Mouse (Mus musculus) cerebellum, adult 11-12 months (tissue): ENCODE measurements around the gene Gm49358.
A peak's percentile ranks its signal among the peaks of the same experiment; 100 is the strongest.

Experiments
- DNase-seq: peaks from one replicate; pipeline ENCODE4 v3.0.0; 2022

The Gm49358 gene

DNA sequence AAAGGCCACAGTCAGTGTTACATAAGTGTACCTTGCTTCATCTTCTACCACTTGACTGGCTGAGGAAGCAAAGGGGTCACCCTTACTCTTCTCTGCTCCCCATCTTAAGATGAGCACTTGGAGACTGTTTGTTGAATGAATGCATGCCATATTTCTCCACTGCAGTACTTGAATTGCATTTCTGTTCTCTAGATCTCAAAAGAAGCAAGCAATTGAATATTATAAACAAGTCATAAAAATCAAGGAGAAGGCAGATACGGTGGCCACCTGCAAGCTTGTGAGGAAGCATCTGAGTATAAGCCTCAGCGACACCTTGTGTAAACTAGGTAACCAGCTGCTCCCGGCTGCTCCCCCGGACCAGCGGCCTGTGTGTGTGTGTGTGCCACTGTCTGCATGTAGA, at the start of gene Gm49358:
Gene Gm49358, plus strand, starts transcription at position 301 of the 400 bp plus-strand sequence.
- no peak for DNase-seq

DNA sequence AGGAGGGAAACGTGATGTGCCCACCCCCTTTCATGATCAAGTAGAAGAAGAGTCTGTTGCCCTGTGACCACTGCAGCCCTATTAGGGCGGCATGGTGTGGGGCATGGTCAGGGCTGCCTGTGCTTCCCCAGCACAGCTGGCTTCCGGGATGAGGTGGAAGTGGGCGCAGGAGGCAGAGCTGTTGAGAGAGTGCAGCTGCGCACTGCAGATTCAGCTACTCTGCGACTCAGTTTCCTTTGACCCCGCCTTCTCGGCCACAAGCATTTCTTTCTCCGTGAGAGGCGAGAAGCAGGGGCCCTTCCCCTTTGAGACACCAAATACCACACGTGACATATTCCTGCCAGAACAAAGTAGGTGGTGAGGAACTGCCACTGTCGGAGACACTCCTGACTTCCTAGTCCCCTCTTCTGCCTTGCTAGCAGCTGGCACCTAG, 36.2 kb upstream of the Gm49358 start:
- no peak for DNase-seq

DNA sequence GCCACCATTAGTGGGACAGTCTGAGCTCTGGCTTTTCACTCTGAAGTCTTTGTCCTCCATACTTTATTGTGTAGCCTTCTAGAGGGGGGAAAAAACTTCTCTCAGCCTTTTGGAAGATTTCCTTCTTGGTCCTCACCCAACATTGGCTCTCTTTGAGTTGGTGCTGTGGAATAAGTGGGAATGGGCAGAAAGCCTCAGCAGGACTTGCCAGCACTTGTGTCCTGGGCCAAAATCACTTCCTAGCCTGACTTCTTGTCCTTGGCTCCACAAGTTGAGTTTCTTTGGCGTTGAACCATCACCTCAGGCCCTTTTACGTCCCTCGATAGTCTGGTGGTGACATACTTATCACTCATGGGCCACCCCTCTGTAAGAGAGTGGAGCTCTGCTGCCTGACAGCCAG, 35.6 kb upstream of the Gm49358 start:
- no peak for DNase-seq

DNA sequence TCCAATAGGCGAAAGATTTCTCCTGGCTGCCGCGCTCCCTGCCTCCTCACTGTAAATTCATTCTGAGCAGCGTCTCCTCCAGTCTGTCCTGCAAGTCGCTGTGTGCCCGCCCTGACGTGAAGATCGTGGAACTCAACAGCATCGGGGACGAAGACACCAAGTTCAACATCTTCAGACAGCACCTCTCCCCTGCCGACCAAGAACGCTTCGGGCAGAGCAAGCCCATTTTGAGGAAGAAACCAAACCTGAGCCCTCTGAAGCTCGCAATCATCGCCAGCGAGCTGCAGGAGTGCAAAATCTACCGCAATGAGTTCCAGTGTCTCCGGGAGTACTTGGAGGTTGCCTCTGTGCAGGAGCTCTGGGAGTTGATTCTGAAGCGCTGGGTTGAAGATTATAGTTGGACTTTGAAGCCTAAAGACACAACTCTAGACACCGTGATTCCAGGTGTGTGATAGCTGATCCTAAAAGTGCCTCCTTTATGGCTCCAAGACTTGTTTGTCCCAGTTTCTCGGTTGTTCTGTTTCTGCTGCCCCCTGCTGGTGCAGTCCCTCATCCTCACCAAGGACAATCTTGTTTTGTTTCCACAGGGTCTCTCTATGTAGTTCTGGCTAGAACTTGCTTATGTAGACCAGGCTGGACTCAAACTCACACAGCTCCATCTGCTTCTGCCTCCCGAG, 32.8 kb upstream of the Gm49358 start:
- DNase-seq = peak; percentile 64

DNA sequence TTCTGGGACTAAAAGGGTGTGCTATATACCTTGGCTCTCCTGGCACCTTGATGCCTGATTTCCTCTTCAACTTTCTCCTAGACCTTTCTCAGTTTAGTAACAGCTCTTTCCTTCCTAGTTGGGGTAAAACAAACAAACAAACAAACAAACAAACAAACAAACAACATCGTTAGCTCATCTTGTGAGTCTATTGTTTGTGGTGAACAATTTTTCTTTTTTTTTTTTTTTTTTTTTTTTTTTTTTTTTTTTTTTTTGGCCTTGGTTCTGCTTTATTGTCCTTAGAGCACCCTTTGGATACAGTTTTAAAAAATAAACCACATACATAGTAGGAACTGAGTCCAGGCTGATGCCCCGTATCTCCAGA, 32.3 kb upstream of the Gm49358 start:
- DNase-seq = no peak

GRCm38 (mm10) chr10:86735036-86735435, 28.7 kb upstream of the Gm49358 start:
- no peak for DNase-seq

- DNase-seq = no peak
Observed at GRCm38 (mm10) chr10:86742918-86743317, 20.9 kb upstream of the Gm49358 start.

GRCm38 (mm10) chr10:86744306-86744705, 19.5 kb upstream of the Gm49358 start:
- DNase-seq = no peak

- no peak for DNase-seq
Observed at GRCm38 (mm10) chr10:86755816-86756502, 7.8 kb upstream of the Gm49358 start.

GRCm38 (mm10) chr10:86757724-86758123, 6.0 kb upstream of the Gm49358 start:
- DNase-seq = no peak

- DNase-seq = no peak
Observed at GRCm38 (mm10) chr10:86758211-86758610, 5.6 kb upstream of the Gm49358 start.

DNA sequence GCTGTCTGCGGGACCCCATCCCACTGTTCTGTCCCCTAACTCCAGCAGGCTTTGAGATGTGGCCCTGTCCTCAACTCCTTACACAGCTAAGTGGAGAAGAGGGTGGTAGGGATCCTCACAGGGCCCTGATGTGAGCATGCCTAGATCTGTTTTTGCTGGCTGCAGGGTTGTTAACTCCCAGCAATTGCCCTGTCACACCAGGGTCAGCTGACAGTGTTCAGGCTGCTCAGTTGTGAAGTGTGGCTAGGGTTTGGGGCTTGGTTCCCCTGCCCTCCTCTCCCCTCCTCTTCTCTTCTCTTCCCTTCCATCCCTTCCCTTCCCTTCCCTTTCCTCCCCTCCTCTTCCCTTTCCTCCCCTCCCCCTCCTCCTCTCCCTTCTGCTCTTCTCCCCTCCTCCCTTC, 2.5 kb upstream of the Gm49358 start:
- DNase-seq = no peak

GRCm38 (mm10) chr10:86761722-86762383, 1.9 kb upstream of the Gm49358 start:
- DNase-seq = no peak

DNA sequence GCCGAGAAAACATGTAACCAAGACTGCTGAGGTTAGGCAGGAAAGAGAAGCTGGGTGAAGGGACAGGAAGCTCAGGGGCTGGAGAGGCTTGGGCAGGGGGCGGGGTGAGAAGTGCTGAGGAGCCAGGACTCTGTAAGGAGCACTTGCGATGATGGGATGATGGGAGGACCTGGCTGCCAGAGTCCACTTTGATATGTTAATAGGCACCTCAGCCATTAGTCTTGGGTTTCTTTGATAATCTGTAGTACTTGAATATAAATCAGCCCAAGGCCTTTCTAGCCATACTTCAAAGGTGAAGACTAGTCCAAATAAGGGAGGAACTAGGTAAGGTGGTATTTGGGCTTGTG, 1.4 kb upstream of the Gm49358 start:
- no peak for DNase-seq

GRCm38 (mm10) chr10:86765344-86765966, 1.7 kb downstream of the Gm49358 start:
- no peak for DNase-seq

GRCm38 (mm10) chr10:86769216-86769615, 5.4 kb downstream of the Gm49358 start:
- DNase-seq = no peak

DNA sequence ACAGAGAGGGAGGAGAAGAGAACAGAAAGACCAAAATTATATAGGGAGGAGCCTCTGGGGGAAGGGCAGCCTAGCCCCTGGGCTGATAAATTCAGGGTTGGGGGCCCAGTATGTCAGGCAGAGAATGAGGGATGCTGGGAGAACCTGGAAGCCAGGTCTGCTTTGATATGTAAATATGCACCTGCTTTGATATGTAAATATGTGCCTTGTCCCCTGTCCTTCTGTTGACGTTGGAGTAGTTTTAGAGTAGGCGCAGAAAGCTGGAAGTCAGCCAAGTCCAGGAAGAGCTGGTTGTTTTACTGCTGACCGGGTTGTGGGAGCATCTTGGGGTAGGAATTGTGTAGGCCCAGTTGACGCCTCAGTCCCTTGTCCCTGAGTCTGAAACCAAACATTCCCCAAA, 6.0 kb downstream of the Gm49358 start:
- no peak for DNase-seq

DNA sequence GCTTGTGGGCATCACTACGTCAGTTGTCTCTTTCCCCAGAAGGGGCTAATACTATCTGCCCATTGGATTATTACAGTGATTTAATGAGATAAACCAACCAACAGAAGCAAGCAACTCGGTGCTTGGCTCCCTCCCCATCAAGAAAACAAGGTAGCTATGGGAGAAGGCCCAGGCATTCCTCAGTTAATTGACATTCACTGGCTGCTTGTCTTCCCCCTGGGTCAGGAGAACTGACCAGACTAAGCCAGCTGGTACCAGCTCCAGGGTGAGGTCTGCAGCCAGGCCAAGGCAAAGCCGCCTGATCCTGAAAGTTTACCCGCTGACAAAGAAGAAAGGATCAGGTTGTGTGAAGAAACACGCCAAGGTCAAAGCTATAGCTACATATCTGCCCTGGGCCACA, 7.9 kb downstream of the Gm49358 start:
- DNase-seq = no peak

DNA sequence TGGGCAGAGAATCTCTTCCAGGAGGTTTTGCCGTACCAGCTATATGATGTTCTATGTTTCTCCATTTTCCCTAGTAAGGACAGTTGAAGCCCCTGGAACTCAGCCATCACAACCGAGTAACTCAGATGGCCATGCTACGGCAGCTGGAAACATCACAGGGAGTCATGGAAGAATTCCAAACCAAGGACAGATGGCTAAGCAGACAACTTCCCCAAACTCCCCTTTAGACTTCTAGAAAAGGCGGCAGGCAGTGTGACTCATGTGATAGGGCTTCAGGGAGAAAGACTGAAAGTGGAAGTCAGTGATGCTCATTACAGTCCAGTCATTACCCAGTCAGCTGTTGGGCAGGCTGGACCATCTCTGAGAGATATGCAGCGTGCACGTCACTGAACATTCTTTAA, 8.5 kb downstream of the Gm49358 start:
- no peak for DNase-seq

- DNase-seq = no peak
Observed at GRCm38 (mm10) chr10:86773360-86773759, 9.6 kb downstream of the Gm49358 start.

DNA sequence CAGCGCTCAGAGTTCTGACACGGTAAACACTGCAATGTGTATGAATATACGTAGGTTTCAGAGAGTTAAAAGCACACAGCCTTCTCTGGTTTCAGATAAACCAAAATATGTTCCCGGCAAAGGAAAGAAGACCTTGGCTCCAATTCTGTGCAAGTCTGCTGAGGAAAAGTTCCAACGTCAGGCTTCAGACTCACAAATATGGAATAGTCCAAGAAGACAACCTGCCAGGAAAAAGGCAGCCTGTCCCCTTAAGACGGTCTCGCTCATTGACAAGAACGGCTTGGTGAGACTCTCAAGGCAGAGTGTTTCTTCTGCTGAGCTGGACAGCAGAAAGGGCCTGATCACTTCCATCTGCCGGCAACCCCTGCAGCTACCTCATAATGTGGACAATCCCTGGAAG, 12.5 kb downstream of the Gm49358 start:
- no peak for DNase-seq

DNA sequence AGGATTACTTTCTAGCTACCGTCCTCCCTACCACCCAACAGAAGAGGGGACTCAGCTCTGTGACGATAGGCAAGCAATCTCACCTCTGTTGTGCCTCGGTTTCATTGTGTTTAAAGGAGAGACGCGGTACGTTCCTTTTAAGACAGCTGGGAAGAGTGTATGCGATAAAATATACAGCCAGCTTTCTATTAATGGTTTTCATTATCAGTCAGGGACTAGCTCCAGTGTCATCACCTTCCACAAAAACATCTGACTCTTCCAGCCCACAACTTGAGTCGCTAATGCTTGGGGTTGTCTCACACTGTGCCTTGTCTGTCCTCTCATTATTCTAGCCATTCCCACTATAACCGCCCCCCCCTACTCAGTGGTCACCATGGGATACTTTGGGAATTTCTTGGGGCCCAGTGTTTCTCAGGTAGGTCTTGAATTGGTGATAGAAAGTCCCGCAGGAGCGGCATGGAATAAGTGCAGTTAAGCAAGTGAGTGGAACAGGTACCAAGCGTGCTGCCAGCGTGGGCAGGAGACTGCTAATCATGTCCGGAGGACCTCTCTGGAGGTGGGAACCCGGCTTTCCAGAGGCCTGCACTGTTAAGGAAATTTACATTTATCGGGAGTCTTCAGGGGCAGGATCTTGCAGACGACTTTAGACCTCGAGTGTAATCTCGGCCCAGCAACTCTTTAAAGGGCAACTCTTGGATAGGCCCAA, 14.0 kb downstream of the Gm49358 start:
- DNase-seq = no peak
